Mouse (Mus musculus) layer of hippocampus, adult 8-10 months (tissue): Measurements from ENCODE around the gene Sh3d19. TPM values are rescaled to one million over a fixed set of nuclear protein-coding genes. Genes with fewer than 3 reads are reported as not detected.
A peak's percentile ranks its signal among the peaks of the same experiment; 100 is the strongest.
"Not testable (repeated sequence)": the region's sequence is repeated elsewhere in the genome, so short reads cannot be mapped to it uniquely, and the experiment has no call there.

Experiments used
- DNase-seq, 2 experiments: peaks; one replicate each; pipeline ENCODE4 v3.0.0; 2022; ENCODE audit warnings: low spot score in 2 of 2
- total RNA-seq, 4 experiments: library from RNA; stranded (reverse); gene quantifications; 2 replicates each; pipeline ENCODE4 v1.2.4; 2022

The Sh3d19 gene
- total RNA-seq, 4 experiments from 2014 or later, result 16.0 to 27.2 (median 19.6) TPM

DNA sequence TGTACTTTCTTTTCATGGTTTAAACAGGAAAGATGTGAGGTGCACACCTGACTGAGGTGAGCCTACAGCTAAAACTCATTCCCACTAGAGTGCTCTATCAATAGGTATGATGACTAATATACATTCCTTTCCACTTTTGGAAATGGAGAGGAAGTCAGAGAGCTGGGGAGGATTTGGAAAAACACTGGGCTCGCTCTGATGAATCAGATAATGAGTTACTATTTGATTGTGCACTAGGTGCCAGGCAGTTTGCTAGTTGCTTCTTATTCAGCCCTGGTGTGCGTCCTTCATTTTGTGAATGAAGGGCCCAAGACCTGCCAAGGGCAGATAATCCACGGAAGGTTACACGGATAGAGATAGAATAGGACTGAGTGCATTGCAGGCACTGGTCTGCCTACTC, 9.1 kb downstream of the Sh3d19 start:
- DNase-seq, result no peak

- DNase-seq, result not testable (repeated sequence)
These were observed 10.9 kb downstream of the Sh3d19 start for GRCm38 (mm10) chr3:85981761-85982160.

GRCm38 (mm10) chr3:85984537-85984936, 13.6 kb downstream of the Sh3d19 start:
- no peak for DNase-seq

- DNase-seq, result no peak
These were observed 16.3 kb downstream of the Sh3d19 start for GRCm38 (mm10) chr3:85987225-85987624.

- no peak for DNase-seq
These were observed 20.4 kb downstream of the Sh3d19 start for GRCm38 (mm10) chr3:85991140-85991801.

GRCm38 (mm10) chr3:85991802-85992156, 20.9 kb downstream of the Sh3d19 start:
- no peak for DNase-seq

DNA sequence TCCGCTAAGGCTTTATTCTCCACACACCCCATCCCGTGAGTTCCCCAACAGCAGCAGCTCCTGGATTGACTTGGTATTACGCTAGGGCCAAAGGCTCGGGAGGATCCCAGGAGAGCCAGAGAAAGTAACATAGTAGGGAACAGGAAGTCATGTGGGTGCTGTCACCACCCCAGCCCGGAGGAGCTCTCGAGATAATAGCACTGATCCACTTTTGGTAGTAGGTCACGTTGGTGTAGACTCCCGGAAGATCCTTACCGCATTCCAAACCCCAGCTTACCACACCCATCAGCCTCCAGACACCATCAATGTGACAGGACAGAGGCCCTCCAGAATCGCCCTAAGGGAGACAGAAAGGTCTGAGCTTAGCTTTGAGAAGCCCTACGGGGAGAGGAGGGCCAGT, 22.8 kb downstream of the Sh3d19 start:
- no peak for DNase-seq

DNA sequence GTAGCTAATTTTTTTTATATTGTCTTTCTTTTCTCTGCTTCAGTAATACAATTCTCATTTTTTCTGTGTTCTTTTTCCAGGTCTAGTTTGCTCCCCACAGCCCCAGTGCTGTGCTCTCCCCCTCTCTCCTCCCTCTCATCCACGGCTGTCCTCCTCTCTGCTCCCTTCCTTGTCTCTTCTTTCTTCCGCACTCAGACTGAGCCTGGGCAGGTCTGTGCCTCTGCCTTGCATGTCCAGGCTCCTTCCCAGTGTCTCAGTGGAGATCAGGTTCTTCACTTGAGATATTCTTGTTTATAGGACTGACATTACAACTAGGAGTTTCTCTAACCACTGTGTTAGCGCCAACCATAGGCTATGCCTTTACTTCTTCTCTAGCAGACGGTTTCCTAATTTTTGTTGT, 23.7 kb downstream of the Sh3d19 start:
- DNase-seq, result no peak

DNA sequence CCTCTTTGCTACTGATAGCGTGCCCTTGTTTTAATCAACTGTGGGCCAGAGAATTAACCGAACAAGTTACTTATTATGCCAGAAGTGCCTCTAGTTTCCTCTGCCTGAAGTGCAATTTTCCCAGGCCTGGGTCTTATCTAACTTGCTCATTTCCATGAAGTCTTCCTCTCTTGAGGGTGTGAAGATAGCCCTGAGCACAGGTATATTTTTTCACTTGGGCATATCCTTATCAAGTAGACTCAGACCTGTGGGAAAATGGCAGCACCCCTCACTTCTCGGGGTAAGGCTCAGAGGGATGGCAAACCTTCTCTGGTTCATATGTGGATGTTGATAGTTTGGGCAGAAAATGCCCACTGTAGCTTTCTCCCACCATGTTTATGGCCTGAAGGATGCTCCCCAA, 30.4 kb downstream of the Sh3d19 start:
- no peak for DNase-seq

- no peak for DNase-seq
These were observed 31.5 kb downstream of the Sh3d19 start, which contains the start of gene Prss48 for GRCm38 (mm10) chr3:86002423-86002822. Prss48 (minus strand) TSS chr3:86002491.

DNA sequence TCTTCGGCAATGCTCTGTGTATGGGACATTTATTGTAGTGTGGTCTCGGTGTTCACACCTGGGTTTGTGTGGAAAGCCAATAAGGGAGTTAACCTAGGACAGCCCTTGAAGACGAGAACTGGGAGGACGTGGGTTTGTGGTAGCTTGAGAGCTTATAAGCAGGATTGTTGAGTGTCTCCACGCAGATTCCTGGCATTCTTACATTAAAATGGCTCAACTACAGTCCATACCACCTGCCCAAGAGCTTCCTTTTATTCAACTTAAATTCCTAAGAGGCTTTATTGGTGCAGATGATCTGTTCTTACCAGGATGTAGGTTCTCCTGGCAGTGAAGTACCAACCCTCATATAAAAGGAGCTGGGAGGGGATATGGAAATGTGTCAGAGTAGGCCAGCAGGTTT, 32.0 kb downstream of the Sh3d19 start:
- no peak for DNase-seq

GRCm38 (mm10) chr3:86004751-86005150, 33.8 kb downstream of the Sh3d19 start:
- no peak for DNase-seq

- DNase-seq, result no peak
These were observed 39.7 kb downstream of the Sh3d19 start for GRCm38 (mm10) chr3:86010618-86011017.

GRCm38 (mm10) chr3:86011373-86011772, 40.5 kb downstream of the Sh3d19 start:
- DNase-seq, result no peak

DNA sequence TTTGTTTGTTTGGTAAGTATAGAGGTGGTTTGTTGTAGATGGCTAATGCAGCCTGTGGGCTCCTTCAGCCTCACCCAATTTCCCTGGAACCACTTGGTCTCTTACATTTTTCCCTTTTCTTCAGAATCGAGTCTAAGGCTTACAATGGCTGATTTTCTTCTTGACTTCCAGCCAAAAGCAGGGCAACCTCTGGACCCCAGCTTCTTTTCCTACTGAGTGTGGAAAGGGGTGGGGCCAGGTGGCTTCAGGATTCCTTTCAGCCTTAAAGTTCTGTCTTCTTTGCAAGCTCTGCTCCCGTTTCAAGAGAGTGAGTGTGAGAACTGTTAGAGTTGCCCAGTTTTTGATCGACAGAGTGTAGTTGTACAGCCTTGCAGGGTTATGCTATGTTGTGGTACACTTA, 40.9 kb downstream of the Sh3d19 start:
- DNase-seq, result no peak

- DNase-seq, result no peak
These were observed 42.9 kb downstream of the Sh3d19 start for GRCm38 (mm10) chr3:86013837-86014236.

GRCm38 (mm10) chr3:86016965-86017364, 46.1 kb downstream of the Sh3d19 start:
- no peak for DNase-seq

DNA sequence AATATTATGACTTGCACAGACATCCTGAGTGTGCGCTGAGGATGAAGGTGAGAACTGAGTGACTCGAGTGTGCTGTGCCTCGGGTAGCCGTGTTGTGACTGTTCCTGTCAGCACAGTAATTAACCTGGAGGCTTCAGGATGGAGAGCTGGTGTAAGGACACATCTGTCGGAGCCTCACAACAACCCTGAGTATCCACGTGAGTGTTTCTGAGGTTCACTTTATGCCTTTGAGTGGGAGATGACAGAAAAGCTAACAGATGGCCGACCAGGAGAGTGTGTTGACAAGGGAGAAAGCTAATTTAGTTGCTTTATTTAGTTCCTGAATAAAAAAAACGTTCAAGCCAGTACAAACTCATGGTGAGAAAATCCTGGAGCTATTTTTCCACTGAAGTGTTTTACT, 46.6 kb downstream of the Sh3d19 start:
- peak; percentile 35 to 39 for DNase-seq

DNA sequence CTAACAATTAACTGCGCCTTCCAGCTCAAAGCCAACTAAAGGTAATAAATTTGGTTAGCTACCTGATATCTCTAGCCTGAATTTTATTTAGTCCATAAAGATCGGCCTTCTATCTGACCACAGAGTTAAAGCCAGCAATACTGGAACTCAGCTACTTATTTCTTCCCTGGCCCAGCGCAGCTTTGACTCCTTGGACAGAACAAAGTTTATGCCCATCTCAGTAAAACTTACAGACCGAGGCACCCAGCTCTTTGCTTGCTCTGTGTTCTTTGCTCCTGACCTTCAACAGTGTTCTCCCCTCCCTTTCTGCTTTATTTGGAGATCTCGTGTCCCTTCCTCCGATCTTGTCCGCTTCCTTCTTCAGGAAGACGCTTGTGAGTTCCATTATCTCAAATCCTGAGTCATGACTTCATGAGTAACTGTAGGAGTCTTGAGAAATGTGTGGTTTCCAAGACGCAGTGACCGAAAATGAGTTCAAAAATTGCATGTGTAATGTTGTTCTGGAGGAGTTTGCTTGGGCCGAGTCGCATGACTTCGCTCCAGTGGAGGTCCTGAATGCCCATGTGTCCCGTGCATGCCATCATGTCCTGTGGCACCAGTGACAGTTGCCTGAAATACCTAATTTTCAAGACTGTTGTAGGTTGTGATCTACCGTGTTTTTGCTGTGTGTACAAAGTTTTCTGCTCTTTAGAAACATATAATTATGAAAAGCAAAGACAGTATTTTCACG, 50.2 kb downstream of the Sh3d19 start:
- no peak for DNase-seq

DNA sequence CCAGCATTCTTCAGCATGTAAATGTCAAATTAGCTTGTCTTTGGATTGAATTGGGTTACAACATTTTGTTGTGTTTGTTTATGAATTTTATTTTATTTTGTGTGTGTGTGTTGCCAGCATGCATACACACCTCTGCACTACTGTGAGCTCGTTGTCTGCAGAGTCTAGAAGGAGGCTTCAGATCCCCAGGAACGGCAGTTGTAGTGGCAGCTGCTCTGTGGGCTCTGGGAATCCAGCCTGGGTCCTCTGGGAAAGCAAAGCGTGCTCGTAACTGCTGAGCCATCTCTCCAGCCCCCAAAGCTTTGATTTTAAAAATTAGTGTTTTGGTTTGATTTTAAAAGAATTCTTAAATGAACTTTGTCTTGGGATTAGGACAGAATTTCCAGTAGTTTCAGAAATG, 50.7 kb downstream of the Sh3d19 start:
- peak; percentile 37 to 40 for DNase-seq

- DNase-seq, result no peak
These were observed 53.3 kb downstream of the Sh3d19 start for GRCm38 (mm10) chr3:86024065-86024795.

DNA sequence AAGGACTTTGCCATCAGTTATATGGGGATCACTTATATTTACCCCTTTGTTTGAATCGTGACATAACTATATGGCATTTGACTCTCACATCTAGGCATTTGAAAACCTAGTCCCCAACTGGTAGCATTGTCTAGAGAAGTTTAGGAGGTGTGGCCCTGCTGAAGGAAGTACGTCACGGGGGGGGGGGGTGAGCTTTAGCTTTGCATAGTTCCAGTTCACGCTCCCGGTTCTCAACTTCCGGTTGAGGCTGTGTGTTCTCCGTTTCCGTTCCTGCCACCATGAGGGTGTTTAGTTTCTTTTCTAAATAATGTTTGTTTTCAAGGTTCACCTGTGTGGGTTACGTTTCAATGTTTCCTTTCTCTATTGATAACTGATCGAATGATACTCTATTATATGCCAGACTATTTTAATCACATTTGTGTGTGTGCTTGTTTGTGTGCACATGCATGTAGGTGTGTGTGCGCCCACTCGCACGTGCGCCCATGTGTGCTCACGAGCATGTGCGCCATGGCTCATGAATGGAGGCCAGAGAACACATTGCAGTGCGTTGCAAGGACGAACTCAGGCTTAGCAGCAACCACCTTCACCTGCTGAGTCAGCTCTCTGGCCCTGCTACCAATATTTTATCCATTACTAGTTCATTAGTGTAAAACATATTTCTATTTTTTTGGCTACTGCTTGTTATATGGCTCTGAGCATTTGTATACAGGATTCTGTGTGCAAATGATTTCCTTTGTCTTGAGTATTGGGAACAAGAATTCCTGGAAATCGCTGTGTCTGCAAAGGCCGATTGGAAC, 54.6 kb downstream of the Sh3d19 start:
- DNase-seq, result no peak
